Mouse (Mus musculus) ovary, postnatal 10 days (tissue): Measurements from ENCODE around the gene Defa37.
"Not testable (repeated sequence)": the region's sequence is repeated elsewhere in the genome, so short reads cannot be mapped to it uniquely, and the experiment has no call there.

Experiments used
- DNase-seq: peaks from one replicate; pipeline ENCODE4 v3.0.0; 2022; ENCODE audit warnings: low spot score

Gene Defa37

GRCm38 (mm10) chr8:21565086-21565485 is at the start of gene Defa37:
Gene Defa37, plus strand, starts transcription at chr8:21565386.
- DNase-seq = not testable (repeated sequence)

GRCm38 (mm10) chr8:21528732-21529131 is 36.5 kb upstream of the Defa37 start, which contains the start of gene Defa32:
Gene Defa32, plus strand, starts transcription at chr8:21529032.
- not testable (repeated sequence) for DNase-seq

- not testable (repeated sequence) for DNase-seq
Measured at GRCm38 (mm10) chr8:21582706-21583105, 17.5 kb downstream of the Defa37 start, which contains the start of gene Defa28. Gene Defa28, plus strand, starts transcription at chr8:21583006.

DNA sequence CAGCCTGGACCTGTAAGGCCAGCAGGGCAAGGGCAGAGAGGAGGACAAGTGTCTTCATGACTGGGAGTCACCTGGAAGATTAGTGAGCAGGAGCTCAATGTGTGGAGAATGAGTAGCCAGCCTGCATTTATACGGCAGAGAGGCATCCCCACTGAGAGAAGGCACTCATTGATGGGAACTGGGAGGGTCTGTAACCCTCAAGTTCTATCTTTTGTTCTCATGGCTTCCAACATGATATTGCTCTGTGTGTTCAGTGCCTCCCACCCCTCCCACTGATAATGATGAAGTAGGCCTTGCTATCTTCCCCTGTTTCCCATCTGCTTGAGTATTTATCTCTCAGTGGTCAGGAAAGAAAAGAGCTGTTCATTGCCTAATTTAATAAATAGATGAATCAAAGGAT is 29.2 kb downstream of the Defa37 start, which contains the start of gene Gm7861:
TSS of gene Gm7861 (minus strand) at position 101 of the 400 bp plus-strand sequence.
- not testable (repeated sequence) for DNase-seq
